Mouse (Mus musculus): ENCODE measurements around the gene C1qtnf9.

DNA sequence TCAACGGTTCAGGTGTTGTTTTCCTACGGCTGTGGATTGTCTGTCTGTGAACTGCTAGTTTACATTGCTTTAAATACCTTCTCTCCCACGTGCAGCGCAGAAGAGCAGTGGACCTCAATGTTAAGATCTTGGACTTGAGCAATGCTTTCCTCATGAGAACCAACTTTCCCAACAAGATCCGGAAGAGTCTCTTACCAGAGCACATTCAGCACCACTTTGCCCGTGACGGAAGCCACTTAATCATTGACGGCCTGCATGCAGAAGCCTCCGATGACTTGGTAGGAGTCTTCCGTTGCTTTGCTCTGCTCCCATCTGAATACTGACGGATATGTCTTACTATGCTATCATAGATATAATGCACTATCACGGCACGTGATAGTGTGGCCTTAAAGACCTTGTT lies 34.1 kb downstream of the C1qtnf9 start:
- TF ChIP-seq USF1 (IDR thresholded peaks at IDR 0.05; ENCODE audit: low read depth) (no peak), CTCF (IDR thresholded peaks at IDR 0.05; ENCODE audit: control insufficient read depth, insufficient read depth, insufficient read length) (no peak), MAX (IDR thresholded peaks at IDR 0.05) (no peak), MYOG (IDR thresholded peaks at IDR 0.05; ENCODE audit: control insufficient read depth, extremely low read depth, insufficient read length) (no peak)

All from C2C12 (cell line).